Mouse (Mus musculus) neural tube, embryonic 11.5 days (tissue): ENCODE results near the gene Acvr1. TPM values are rescaled to one million over a fixed set of nuclear protein-coding genes. Genes with fewer than 3 reads are reported as not detected.

ENCODE experiments used
- ATAC-seq: fragments of 200-750 bp; cut with Nextera tagmentation; 2 replicates; pipeline ENCODE4 v1.8.0; 2017; ENCODE audit warnings: moderate number of reproducible peaks, mild to moderate bottlenecking, moderate TSS enrichment, moderate library complexity; ENCODE audit not compliant: insufficient read depth, low FRiP score, low TSS enrichment
- DNase-seq: peaks from one replicate; pipeline ENCODE4 v3.0.0-alpha.2; 2015; ENCODE audit warnings: low spot score
- H3K27ac ChIP-seq: fragments of 300-500 bp; sonication (generic); 2 replicates; pipeline ENCODE4 v1.5.1; 2014; ENCODE audit warnings: low read depth, mild to moderate bottlenecking, low read length
- H3K27me3 ChIP-seq: fragments of 300-500 bp; sonication (generic); 2 replicates; pipeline ENCODE4 v1.6.1; 2014; ENCODE audit warnings: mild to moderate bottlenecking, low read length, mixed read lengths; ENCODE audit not compliant: control insufficient read depth, insufficient read depth
- H3K36me3 ChIP-seq: fragments of 300-500 bp; sonication (generic); 2 replicates; pipeline ENCODE4 v1.6.1; 2014; ENCODE audit warnings: mild to moderate bottlenecking, low read length, moderate library complexity, mixed read lengths; ENCODE audit not compliant: control insufficient read depth, insufficient read depth
- H3K4me1 ChIP-seq: fragments of 300-500 bp; sonication (generic); 2 replicates; pipeline ENCODE4 v1.6.1; 2014; ENCODE audit warnings: low read length, mixed read lengths; ENCODE audit not compliant: control insufficient read depth, insufficient read depth
- H3K4me2 ChIP-seq: fragments of 300-500 bp; sonication (generic); 2 replicates; pipeline ENCODE4 v1.6.1; 2014; ENCODE audit warnings: low read depth, mild to moderate bottlenecking, moderate library complexity
- H3K4me3 ChIP-seq: fragments of 300-500 bp; sonication (generic); 2 replicates; pipeline ENCODE4 v1.5.1; 2014; ENCODE audit warnings: low read depth, low read length
- H3K9ac ChIP-seq: fragments of 300-500 bp; sonication (generic); 2 replicates; pipeline ENCODE4 v1.6.1; 2014; ENCODE audit warnings: mild to moderate bottlenecking, low read length
- H3K9me3 ChIP-seq: fragments of 300-500 bp; sonication (generic); 2 replicates; pipeline ENCODE4 v1.6.1; 2016; ENCODE audit warnings: low read length; ENCODE audit not compliant: control insufficient read depth
- WGBS: fragments of 180-500 bp; shearing (Covaris S2); extraction: QIAGEN DNeasy Blood & Tissue Kit; methylation state at CpG from one replicate; pipeline ENCODE4 v1.1.7; 2014; 5-methylcytosine and 5-hydroxymethylcytosine counted together
- polyA plus RNA-seq: library from polyadenylated mRNA; unstranded; fragments of >200 nt; fragmentation: Nextera tagmentation; extraction: Ambion mirVana; gene quantifications from 2 replicates; pipeline ENCODE4 v1.2.1, GENCODE M21; 2014

Gene Acvr1
- polyA plus RNA-seq, 1 experiment from 2014 or later = 6.6 TPM

GRCm38 (mm10) chr2:58520727-58521126 lies 46.2 kb downstream of the Acvr1 start:
- no peak for ATAC-seq
- WGBS = 95% methylated on average over 9 of the region's 9 CpGs
- Histone ChIP-seq H3K4me2 (no peak overlapping the region), H3K36me3 (no peaks in the 10 kb centered on the region), H3K27me3 (no peaks in the 10 kb centered on the region), H3K4me3 (no peak overlapping the region), H3K27ac (no peak overlapping the region), H3K4me1 (no peaks in the 10 kb centered on the region), H3K9me3 (no peaks in the 10 kb centered on the region), H3K9ac (no peak overlapping the region)
- DNase-seq = no peak

- DNase-seq (no peak), ATAC-seq (no peak)
- H3K27ac ChIP-seq = no peak overlapping the region
- no peaks in the 10 kb centered on the region for H3K27me3 ChIP-seq
- H3K9me3 ChIP-seq = no peaks in the 10 kb centered on the region
- no peak overlapping the region for H3K9ac ChIP-seq
- no peak overlapping the region for H3K4me3 ChIP-seq
- no peaks in the 10 kb centered on the region for H3K36me3 ChIP-seq
- 92% methylated on average over 1 of the region's 1 CpGs for WGBS
- no peak overlapping the region for H3K4me2 ChIP-seq
- H3K4me1 ChIP-seq = 0 out of 2 replicates have a peak, but pooled peaks cover 3% of the 10 kb centered on the region
Measured at GRCm38 (mm10) chr2:58518517-58518916, 48.4 kb downstream of the Acvr1 start.

- Histone ChIP-seq H3K4me3 (no peak overlapping the region), H3K4me1 (0 out of 2 replicates have a peak, but pooled peaks cover 3% of the 10 kb centered on the region), H3K36me3 (no peaks in the 10 kb centered on the region), H3K27ac (no peak overlapping the region), H3K4me2 (no peak overlapping the region), H3K9ac (no peak overlapping the region), H3K27me3 (no peaks in the 10 kb centered on the region), H3K9me3 (no peaks in the 10 kb centered on the region)
- no peak for DNase-seq
- ATAC-seq = no peak
- 80% methylated on average over 6 of the region's 6 CpGs for WGBS
Measured at GRCm38 (mm10) chr2:58516920-58517319, 50.0 kb downstream of the Acvr1 start.

- ATAC-seq (no peak), DNase-seq (no peak)
- Histone ChIP-seq H3K27ac (no peak overlapping the region), H3K4me2 (no peak overlapping the region), H3K9me3 (no peaks in the 10 kb centered on the region), H3K4me1 (0 out of 2 replicates have a peak, but pooled peaks cover 3% of the 10 kb centered on the region), H3K9ac (no peak overlapping the region), H3K4me3 (no peak overlapping the region), H3K36me3 (no peaks in the 10 kb centered on the region), H3K27me3 (no peaks in the 10 kb centered on the region)
- 45% methylated on average over 15 of the region's 15 CpGs for WGBS
Measured at GRCm38 (mm10) chr2:58516000-58516399, 51.0 kb downstream of the Acvr1 start.

- Histone ChIP-seq H3K4me2 (no peak overlapping the region), H3K9ac (no peak overlapping the region), H3K4me3 (no peak overlapping the region), H3K27ac (no peak overlapping the region), H3K9me3 (no peaks in the 10 kb centered on the region), H3K4me1 (0 out of 2 replicates have a peak, but pooled peaks cover 3% of the 10 kb centered on the region), H3K36me3 (no peaks in the 10 kb centered on the region), H3K27me3 (no peaks in the 10 kb centered on the region)
- ATAC-seq (no peak), DNase-seq (no peak)
- WGBS = 95% methylated on average over 11 of the region's 11 CpGs
Measured at GRCm38 (mm10) chr2:58514489-58514888, 52.5 kb downstream of the Acvr1 start.

GRCm38 (mm10) chr2:58513212-58513611 lies 53.7 kb downstream of the Acvr1 start:
- no peak for ATAC-seq
- Histone ChIP-seq H3K9ac (no peak overlapping the region), H3K27ac (no peak overlapping the region), H3K4me2 (no peak overlapping the region), H3K4me1 (0 out of 2 replicates have a peak, but pooled peaks cover 3% of the 10 kb centered on the region), H3K9me3 (no peaks in the 10 kb centered on the region), H3K36me3 (no peaks in the 10 kb centered on the region), H3K4me3 (no peak overlapping the region), H3K27me3 (no peaks in the 10 kb centered on the region)
- WGBS = 76% methylated on average over 3 of the region's 3 CpGs
- DNase-seq = no peak

GRCm38 (mm10) chr2:58510192-58510591 lies 56.8 kb downstream of the Acvr1 start:
- ATAC-seq = no peak
- no peaks in the 10 kb centered on the region for H3K9me3 ChIP-seq
- WGBS = 66% methylated on average over 8 of the region's 8 CpGs

GRCm38 (mm10) chr2:58505306-58506090 lies 61.5 kb downstream of the Acvr1 start:
- Histone ChIP-seq H3K27ac (no peak overlapping the region), H3K4me1 (no peaks in the 10 kb centered on the region)
- DNase-seq = no peak

More at GRCm38 (mm10) chr2:58510192-58510591, 56.8 kb downstream of the Acvr1 start:
- no peak overlapping the region for H3K27ac ChIP-seq
- H3K9ac ChIP-seq = no peak overlapping the region
- H3K4me3 ChIP-seq = no peak overlapping the region
- 0 out of 2 replicates have a peak, but pooled peaks cover 2% of the 10 kb centered on the region for H3K4me1 ChIP-seq
- no peak overlapping the region for H3K4me2 ChIP-seq
- no peak for DNase-seq
- no peaks in the 10 kb centered on the region for H3K27me3 ChIP-seq
- H3K36me3 ChIP-seq = no peaks in the 10 kb centered on the region

More at GRCm38 (mm10) chr2:58505306-58506090, 61.5 kb downstream of the Acvr1 start:
- Histone ChIP-seq H3K4me3 (no peak overlapping the region), H3K9me3 (no peaks in the 10 kb centered on the region), H3K36me3 (no peaks in the 10 kb centered on the region), H3K27me3 (no peaks in the 10 kb centered on the region), H3K4me2 (no peak overlapping the region), H3K9ac (no peak overlapping the region)
- 85% methylated on average over 9 of the region's 9 CpGs for WGBS
- no peak for ATAC-seq
